Mouse (Mus musculus) MEL (cell line): ENCODE results near the gene Hist4h4. TPM values are rescaled to one million over a fixed set of nuclear protein-coding genes. Genes with fewer than 3 reads are reported as not detected.

Experiments
- DNase-seq: peaks from one replicate; pipeline ENCODE4 v3.0.0; 2011; ENCODE audit warnings: low read depth, low spot score
- H3K27ac ChIP-seq: 2 replicates; pipeline ENCODE4 v1.5.1; 2012; ENCODE audit warnings: low read depth, mild to moderate bottlenecking, control low read depth, low read length, moderate library complexity; ENCODE audit not compliant: control insufficient read depth
- H3K27me3 ChIP-seq, 2 experiments: fragments of 150-350 bp in 1 of 2; sonication (generic) in 1 of 2; 2 replicates each; pipeline ENCODE4 v1.6.1; 2012; ENCODE audit warnings: low read length in 2 of 2, mild to moderate bottlenecking in 2 of 2, improper control_type of control experiment in 1 of 2, moderate library complexity in 1 of 2; ENCODE audit not compliant: insufficient read depth in 2 of 2, control insufficient read depth in 1 of 2
- H3K36me3 ChIP-seq, 2 experiments: 2 replicates each; pipeline ENCODE4 v1.6.1; 2012 to 2014; ENCODE audit warnings: low read length in 2 of 2, improper control_type of control experiment in 1 of 2, inconsistent platforms in 1 of 2, mild to moderate bottlenecking in 1 of 2; ENCODE audit not compliant: insufficient read depth in 2 of 2, control insufficient read depth in 1 of 2
- H3K4me1 ChIP-seq, 2 experiments: fragments of 150-350 bp in 1 of 2; sonication (generic) in 1 of 2; 2 replicates each; pipeline ENCODE4 v1.6.1; 2012; ENCODE audit warnings: low read length in 2 of 2, improper control_type of control experiment in 1 of 2, mild to moderate bottlenecking in 1 of 2; ENCODE audit not compliant: insufficient read depth in 2 of 2, control insufficient read depth in 1 of 2
- H3K4me3 ChIP-seq, 2 experiments: fragments of 150-350 bp in 1 of 2; sonication (generic) in 1 of 2; 2 replicates each; pipeline ENCODE4 v1.5.1; 2012; ENCODE audit warnings: low read depth in 2 of 2, low read length in 2 of 2, mild to moderate bottlenecking in 2 of 2, moderate library complexity in 2 of 2, control low read depth in 1 of 2, improper control_type of control experiment in 1 of 2; ENCODE audit not compliant: control insufficient read depth in 1 of 2, insufficient read depth in 1 of 2
- H3K79me2 ChIP-seq: 2 replicates; pipeline ENCODE4 v1.6.1; 2012; ENCODE audit warnings: mild to moderate bottlenecking, low read length, moderate library complexity; ENCODE audit not compliant: control insufficient read depth, poor library complexity, insufficient read depth
- H3K9ac ChIP-seq: 2 replicates; pipeline ENCODE4 v1.6.1; 2012; ENCODE audit warnings: low read depth, mild to moderate bottlenecking, control low read depth, low read length, moderate library complexity; ENCODE audit not compliant: control insufficient read depth, poor library complexity, severe bottlenecking
- H3K9me3 ChIP-seq: fragments of 150-350 bp; sonication (generic); replicated peaks from 2 replicates; pipeline ENCODE4 v1.6.1; 2012; ENCODE audit warnings: mild to moderate bottlenecking, low read length, improper control_type of control experiment, moderate library complexity; ENCODE audit not compliant: insufficient read depth
- BHLHE40 ChIP-seq: IDR thresholded peaks from 2 replicates; pipeline ENCODE4 v1.6.1; 2012; ENCODE audit warnings: low read depth, mild to moderate bottlenecking, inconsistent platforms, low read length, improper control_type of control experiment, borderline replicate concordance
- CHD1 ChIP-seq: IDR thresholded peaks from 2 replicates; pipeline ENCODE4 v1.6.1; 2012; ENCODE audit warnings: low read depth, mild to moderate bottlenecking, inconsistent platforms, low read length, improper control_type of control experiment
- E2F4 ChIP-seq: IDR thresholded peaks from 2 replicates; pipeline ENCODE4 v1.6.1; 2011; ENCODE audit warnings: low read depth, low read length, improper control_type of control experiment, borderline replicate concordance
- ETS1 ChIP-seq: IDR thresholded peaks from 2 replicates; pipeline ENCODE4 v1.6.1; 2012; ENCODE audit warnings: low read depth, mild to moderate bottlenecking, inconsistent platforms, low read length, improper control_type of control experiment, moderate library complexity
- GABPA ChIP-seq: IDR thresholded peaks from 2 replicates; pipeline ENCODE4 v1.6.1; 2012; ENCODE audit warnings: low read depth, mild to moderate bottlenecking, inconsistent platforms, low read length, improper control_type of control experiment, moderate library complexity
- GATA1 ChIP-seq: IDR thresholded peaks from 2 replicates; pipeline ENCODE4 v1.6.1; 2011; ENCODE audit warnings: low read depth, low read length, improper control_type of control experiment
- HCFC1 ChIP-seq: IDR thresholded peaks from 2 replicates; pipeline ENCODE4 v1.6.1; 2012; ENCODE audit warnings: low read depth, mild to moderate bottlenecking, inconsistent platforms, low read length, improper control_type of control experiment, moderate library complexity
- KAT2A ChIP-seq: conservative IDR thresholded peaks from 2 replicates; pipeline ENCODE4 v1.6.1; 2012; ENCODE audit warnings: low read depth, low read length, improper control_type of control experiment, inconsistent platforms
- MAFK ChIP-seq: IDR thresholded peaks from 2 replicates; pipeline ENCODE4 v1.6.1; 2011; ENCODE audit warnings: low read depth, mild to moderate bottlenecking, low read length, improper control_type of control experiment, borderline replicate concordance
- MAZ ChIP-seq: IDR thresholded peaks from 2 replicates; pipeline ENCODE4 v1.6.1; 2012; ENCODE audit warnings: low read depth, mild to moderate bottlenecking, inconsistent platforms, low read length, improper control_type of control experiment
- MXI1 ChIP-seq: IDR thresholded peaks from 2 replicates; pipeline ENCODE4 v1.6.1; 2011; ENCODE audit warnings: mild to moderate bottlenecking, low read depth, low read length, improper control_type of control experiment
- NELFE ChIP-seq: IDR thresholded peaks from 2 replicates; pipeline ENCODE4 v1.6.1; 2011; ENCODE audit warnings: low read depth, low read length, improper control_type of control experiment
- NRF1 ChIP-seq: IDR thresholded peaks from 2 replicates; pipeline ENCODE4 v1.6.1; 2014; ENCODE audit warnings: low read depth, mild to moderate bottlenecking, inconsistent platforms, low read length, improper control_type of control experiment, moderate library complexity; ENCODE audit not compliant: poor library complexity, insufficient read depth, severe bottlenecking
- POLR2AphosphoS2 ChIP-seq: IDR thresholded peaks from 2 replicates; pipeline ENCODE4 v1.6.1; 2011; ENCODE audit warnings: low read length, improper control_type of control experiment
- RCOR1 ChIP-seq: IDR thresholded peaks from 2 replicates; pipeline ENCODE4 v1.6.1; 2012; ENCODE audit warnings: low read depth, mild to moderate bottlenecking, inconsistent platforms, low read length, improper control_type of control experiment
- TAL1 ChIP-seq: IDR thresholded peaks from 2 replicates; pipeline ENCODE4 v1.6.1; 2012; ENCODE audit warnings: mild to moderate bottlenecking, inconsistent platforms, low read length, moderate library complexity, mixed read lengths
- TBP ChIP-seq: IDR thresholded peaks from 2 replicates; pipeline ENCODE4 v1.8.0; 2011; ENCODE audit warnings: low read depth, low read length, improper control_type of control experiment
- USF1 ChIP-seq: IDR thresholded peaks from 2 replicates; pipeline ENCODE4 v1.6.1; 2014; ENCODE audit warnings: low read depth, mild to moderate bottlenecking, inconsistent platforms, low read length, improper control_type of control experiment, moderate library complexity
- USF2 ChIP-seq, 2 experiments: IDR thresholded peaks; 2 replicates each; pipeline ENCODE4 v1.6.1; 2011 to 2012; ENCODE audit warnings: improper control_type of control experiment in 2 of 2, low read length in 2 of 2, borderline replicate concordance in 1 of 2, inconsistent platforms in 1 of 2, low read depth in 1 of 2, mild to moderate bottlenecking in 1 of 2; ENCODE audit not compliant: insufficient read depth in 1 of 2
- ZNF384 ChIP-seq: IDR thresholded peaks from 2 replicates; pipeline ENCODE4 v1.6.1; 2012; ENCODE audit warnings: low read depth, mild to moderate bottlenecking, inconsistent platforms, low read length, improper control_type of control experiment
- polyA plus RNA-seq, 2 experiments: library from polyadenylated mRNA; stranded (reverse) in 1 of 2; unstranded in 1 of 2; fragments of >175 nt in 1 of 2; fragments of >200 nt in 1 of 2; gene quantifications; 2 replicates each; pipeline versions ENCODE4 v1.2.1 to v1.2.4; 2012; ENCODE audit warnings: low replicate concordance in 2 of 2, low read depth in 1 of 2; ENCODE audit not compliant: insufficient read length in 2 of 2, insufficient read depth in 1 of 2, missing spikeins in 1 of 2
- total RNA-seq: library from RNA; depleted of rRNA; stranded (reverse); fragments of 300-350 nt; gene quantifications from 2 replicates; pipeline ENCODE4 v1.2.3, GENCODE M21; 2012

Hist4h4 gene
- total and polyA plus RNA-seq, 3 experiments: 1.1 to 306 TPM; not detected in 1

GRCm38 (mm10) chr6:136776392-136776791 is 27.8 kb downstream of the Hist4h4 start:
- H3K4me1 ChIP-seq: no peaks in the 10 kb centered on the region
- no peak overlapping the region for H3K27ac ChIP-seq
- H3K9ac ChIP-seq: no peak overlapping the region
- H3K4me3 ChIP-seq: no peak overlapping the region
- no peaks in the 10 kb centered on the region for H3K27me3 ChIP-seq
- no peak for DNase-seq
- no peaks in the 10 kb centered on the region for H3K36me3 ChIP-seq
- H3K9me3 ChIP-seq: no peaks in the 10 kb centered on the region
- TF ChIP-seq KAT2A (no peak), TAL1 (no peak), RCOR1 (no peak), USF1 (no peak), POLR2AphosphoS2 (no peak), TBP (no peak), USF2 (IDR thresholded peaks at IDR 0.05; ENCODE audit: borderline replicate concordance in 1 of 2, insufficient read depth in 1 of 2, low read depth in 1 of 2, low read length in 2 of 2) (no peak), GATA1 (no peak), GABPA (no peak), ZNF384 (no peak)
- no peaks in the 10 kb centered on the region for H3K79me2 ChIP-seq

GRCm38 (mm10) chr6:136769859-136770258 is 34.4 kb downstream of the Hist4h4 start:
- no peaks in the 10 kb centered on the region for H3K79me2 ChIP-seq
- no peak for DNase-seq
- no peak overlapping the region for H3K27ac ChIP-seq
- H3K4me3 ChIP-seq: no peak overlapping the region
- H3K9me3 ChIP-seq: no peaks in the 10 kb centered on the region
- TF ChIP-seq TAL1: no peak
- TF ChIP-seq ETS1: no peak
- no peak for TF ChIP-seq KAT2A
- no peak for TF ChIP-seq MXI1
- no peak for TF ChIP-seq NRF1
- H3K4me1 ChIP-seq: no peaks in the 10 kb centered on the region
- H3K9ac ChIP-seq: no peak overlapping the region
- H3K27me3 ChIP-seq: no peaks in the 10 kb centered on the region
- no peaks in the 10 kb centered on the region for H3K36me3 ChIP-seq

DNA sequence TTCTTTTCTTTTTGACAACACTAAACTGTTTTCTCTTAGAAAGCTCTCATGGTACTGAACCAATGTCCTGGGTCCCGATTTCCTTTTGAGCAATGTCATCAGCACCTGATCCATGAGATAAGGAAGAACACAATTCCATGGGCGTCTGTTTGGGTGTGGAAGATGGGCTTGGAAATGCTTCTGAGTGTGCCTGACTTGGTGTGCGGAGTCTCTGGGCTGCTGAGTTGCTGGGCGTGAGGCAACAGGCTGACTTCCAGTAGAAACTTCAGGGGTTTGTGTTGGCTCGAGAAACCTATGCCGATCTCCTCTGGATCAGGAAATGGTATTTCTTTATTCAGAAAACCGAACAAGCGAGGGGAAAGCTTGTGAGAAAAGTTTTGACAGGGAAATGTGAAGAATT is 35.1 kb downstream of the Hist4h4 start:
- no peak for DNase-seq
- Histone ChIP-seq H3K79me2 (no peaks in the 10 kb centered on the region), H3K27me3 (no peaks in the 10 kb centered on the region), H3K9me3 (no peaks in the 10 kb centered on the region), H3K4me3 (no peak overlapping the region), H3K9ac (no peak overlapping the region), H3K4me1 (no peaks in the 10 kb centered on the region), H3K36me3 (no peaks in the 10 kb centered on the region), H3K27ac (no peak overlapping the region)
- no peak for TF ChIP-seq E2F4
- TF ChIP-seq MAFK: no peak
- TF ChIP-seq GATA1: no peak
- no peak for TF ChIP-seq MAZ
- no peak for TF ChIP-seq TBP
- TF ChIP-seq CHD1: no peak
- no peak for TF ChIP-seq BHLHE40
- TF ChIP-seq HCFC1: no peak
- TF ChIP-seq NELFE: no peak
- TF ChIP-seq GABPA: no peak
- TF ChIP-seq MXI1: no peak
